Mouse (Mus musculus) gastrocnemius, postnatal 36 days (tissue): ENCODE measurements at regions not wholly inside any gene's neighbourhood (a gene's known extent, or its start where the extent isn't known, plus 50 kb on each side); places are given as distances from the start of the nearest gene placed in this dataset.

ENCODE experiments used
- DNase-seq, 2 experiments: peaks; one replicate each; pipeline ENCODE4 v3.0.0; 2022
- intact Hi-C: fragments of 180-260 bp; cut with DNase I; formaldehyde crosslinking; loops from one replicate; pipeline ENCODE4 v1.15.1; 2025

DNA sequence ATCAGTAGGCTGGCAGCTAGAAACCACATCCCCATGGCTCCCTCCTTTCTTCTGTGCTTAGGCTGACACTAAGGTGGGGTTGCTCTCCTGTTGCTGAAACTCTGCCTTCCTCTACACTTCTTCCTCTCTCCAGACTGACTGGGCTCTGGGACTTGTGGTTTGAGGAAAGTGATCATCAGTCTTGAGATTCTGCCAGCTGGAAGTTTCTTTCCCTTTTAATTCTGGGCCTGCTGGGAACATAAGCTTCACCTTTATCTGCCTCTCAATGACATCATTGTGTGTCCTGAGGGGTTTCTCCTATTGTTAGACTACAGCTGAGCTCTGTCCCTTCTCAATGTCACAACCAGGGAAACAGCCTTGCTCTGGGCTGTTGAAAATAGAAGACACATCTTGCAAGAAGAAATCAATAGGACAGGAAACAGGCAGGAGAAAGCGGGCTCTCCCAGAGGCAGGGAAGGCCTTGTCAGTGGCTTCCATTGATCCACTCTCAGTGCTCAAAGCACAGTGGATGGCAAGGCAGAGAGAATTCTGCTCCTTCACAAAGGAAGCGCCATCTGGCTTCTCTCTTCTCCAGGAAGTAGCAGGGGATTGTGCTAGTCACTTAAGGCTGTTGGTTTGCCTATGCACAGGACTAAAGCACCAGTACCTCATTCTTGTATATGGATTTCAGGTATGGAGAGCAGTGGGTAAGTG lies 206.3 kb upstream of the Cdyl start:
- intact Hi-C loops = no loop called here
- no peak for DNase-seq

DNA sequence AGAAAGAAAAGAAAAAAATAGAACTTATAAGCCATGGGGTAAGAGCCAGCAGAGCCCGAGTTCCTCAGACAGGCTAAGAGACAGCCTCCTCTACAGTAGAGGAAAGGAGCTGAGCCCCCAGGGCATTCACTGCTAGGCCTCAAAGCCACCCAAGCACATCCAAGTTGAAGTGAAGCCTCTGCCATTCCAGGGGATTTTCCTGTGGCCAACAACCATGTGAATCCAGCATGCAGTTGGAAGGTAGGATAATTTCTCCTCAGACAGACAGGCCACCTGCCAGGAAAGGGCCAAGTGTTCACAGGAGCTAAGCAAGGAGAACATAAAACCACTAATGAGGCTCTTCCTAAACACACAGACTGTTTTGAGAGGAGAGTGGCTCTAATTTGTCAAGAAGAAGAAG lies 199.6 kb upstream of the Cdyl start:
- intact Hi-C loops = no loop called here
- DNase-seq = no peak

DNA sequence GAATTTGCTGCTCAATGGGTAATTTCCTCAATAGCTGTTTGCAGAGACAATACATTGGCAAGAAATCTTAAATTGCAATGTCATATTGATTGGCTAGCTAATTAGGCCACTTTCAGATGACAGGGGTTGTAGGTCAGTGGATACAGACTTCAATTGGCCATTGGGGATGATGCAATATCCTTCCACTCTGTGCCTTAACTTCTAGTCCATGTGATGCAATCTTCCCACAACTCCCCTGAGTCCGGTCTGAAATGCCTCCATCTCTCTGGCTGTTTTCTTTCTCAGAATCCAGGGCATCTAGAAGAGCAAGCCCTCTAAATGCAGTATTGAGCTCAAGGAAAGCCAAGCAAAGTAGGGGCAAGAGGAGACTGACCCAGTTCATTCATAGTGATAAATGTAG lies 196.4 kb upstream of the Cdyl start:
- DNase-seq = no peak
- intact Hi-C loops = no loop called here

DNA sequence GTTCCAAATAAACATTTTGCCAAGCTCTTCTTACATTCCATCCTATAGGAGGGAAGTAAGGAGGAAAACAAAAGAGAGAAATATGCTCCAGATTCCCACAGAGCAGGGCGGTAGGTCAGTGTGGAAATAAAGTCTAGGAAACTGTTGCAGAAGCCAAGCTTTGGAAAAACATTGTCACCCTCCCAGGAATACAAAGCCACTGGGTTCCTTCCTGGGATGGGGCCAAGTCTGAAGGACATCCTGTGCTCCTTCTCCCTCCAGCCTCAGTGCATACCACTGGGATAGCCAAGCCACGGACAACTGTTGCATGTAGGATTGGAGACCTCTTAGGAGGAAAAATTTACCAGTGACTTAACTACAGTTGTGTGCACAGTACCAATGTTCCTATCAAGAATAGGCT lies 195.8 kb upstream of the Cdyl start:
- intact Hi-C loops = no loop called here
- DNase-seq = no peak

DNA sequence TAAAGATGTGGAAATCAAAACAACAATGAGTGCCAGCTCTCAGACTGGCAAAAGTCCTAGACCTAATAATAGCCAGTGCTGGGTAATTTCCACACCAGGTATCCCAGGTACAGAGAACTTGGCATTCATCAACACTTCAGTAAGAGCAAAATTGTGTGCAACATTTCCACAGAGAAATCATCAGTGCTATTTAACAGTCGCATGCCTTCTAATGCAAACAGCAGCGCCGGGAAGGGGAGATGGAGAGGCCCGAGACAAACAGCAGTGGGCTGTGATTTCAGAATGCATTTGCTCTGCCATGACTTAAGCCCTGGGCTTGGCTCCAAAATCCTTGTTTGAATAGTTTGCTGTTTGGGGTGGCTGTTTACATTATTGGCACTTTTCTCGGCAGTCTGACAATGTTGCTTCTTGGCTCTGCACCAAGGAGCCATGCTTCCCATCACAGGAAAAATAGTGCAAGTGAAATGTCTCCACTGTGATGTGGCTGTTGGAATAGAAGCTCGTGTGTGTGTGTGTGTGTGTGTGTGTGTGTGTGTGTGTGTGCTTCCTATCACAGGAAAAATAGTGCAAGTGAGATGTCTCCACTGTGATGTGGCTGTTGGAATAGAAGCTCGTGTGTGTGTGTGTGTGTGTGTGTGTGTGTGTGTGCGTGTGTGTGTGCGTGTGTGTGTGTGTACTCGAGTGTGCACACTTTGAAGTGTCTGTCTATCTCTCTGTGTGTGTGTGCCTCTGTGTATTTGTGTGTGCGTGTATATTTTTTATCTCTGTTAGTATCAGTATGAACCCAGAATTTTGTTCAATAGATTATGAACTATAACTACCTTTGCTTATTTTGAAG lies 190.1 kb upstream of the Cdyl start:
- intact Hi-C loops = no loop called here
- DNase-seq = no peak

DNA sequence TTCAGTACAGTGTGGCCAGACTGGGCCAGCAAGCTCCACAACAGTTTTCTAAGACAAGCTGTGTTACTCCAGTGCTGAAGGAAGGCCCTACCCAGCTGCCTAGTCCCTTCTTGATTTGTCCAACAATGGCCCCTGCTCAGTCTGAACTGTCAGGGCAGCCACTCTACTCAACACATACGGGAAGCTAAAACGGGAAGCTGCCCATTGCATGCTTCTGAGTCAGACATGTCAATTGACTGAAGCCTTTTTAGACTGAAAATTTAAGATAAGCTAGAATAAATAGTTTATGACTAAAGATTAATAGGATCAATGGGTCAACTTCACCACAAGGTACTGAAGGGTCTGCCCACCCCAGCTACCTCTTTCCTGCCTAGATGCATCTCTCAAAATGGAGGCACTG lies 181.4 kb upstream of the Cdyl start:
- intact Hi-C loops = no loop called here
- no peak for DNase-seq

DNA sequence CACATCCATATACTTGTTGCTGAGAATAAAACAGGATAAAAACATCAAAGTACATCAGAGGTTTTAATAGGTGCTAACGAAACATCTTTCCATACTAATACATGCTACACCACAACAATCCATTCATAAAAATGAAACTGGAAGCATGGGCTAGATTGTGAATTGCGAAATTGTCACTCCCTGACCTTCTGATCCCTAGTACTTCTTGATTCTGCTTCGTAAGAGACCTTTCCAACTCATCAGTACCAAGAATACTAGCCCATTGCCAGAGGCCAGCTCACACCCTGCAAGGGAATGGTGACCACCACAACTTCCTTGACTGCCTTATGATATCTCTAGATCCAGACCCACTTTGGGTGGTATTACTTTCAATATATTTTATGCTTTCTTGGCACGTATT lies 177.3 kb upstream of the Cdyl start:
- intact Hi-C loops = loop anchor here (10.0 kb wide), 1 partner anchor 318 kb away; no protein-coding TSS in a partner anchor
- no peak for DNase-seq

DNA sequence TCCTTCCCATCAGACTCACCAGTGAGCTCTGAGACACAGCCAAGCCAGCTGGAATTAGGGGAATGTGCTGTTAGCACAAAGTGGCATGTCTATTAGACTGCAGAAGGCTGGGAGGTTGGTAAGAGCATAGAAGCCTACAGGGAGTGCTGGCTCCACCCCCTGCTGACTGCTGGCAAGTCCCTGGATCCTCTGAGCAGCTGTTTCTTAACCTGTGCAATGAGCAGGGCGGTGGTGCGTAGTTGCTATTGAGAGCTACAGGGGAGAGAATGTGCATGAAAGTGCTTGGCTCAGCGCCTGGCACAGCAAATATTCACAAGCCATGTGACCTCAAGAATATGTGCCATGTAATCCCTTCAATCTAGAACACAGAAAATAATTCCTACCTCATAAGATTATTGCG lies 173.5 kb upstream of the Cdyl start:
- intact Hi-C loops = loop anchor here (10.0 kb wide), 1 partner anchor 321 kb away; no protein-coding TSS in a partner anchor
- DNase-seq = no peak

DNA sequence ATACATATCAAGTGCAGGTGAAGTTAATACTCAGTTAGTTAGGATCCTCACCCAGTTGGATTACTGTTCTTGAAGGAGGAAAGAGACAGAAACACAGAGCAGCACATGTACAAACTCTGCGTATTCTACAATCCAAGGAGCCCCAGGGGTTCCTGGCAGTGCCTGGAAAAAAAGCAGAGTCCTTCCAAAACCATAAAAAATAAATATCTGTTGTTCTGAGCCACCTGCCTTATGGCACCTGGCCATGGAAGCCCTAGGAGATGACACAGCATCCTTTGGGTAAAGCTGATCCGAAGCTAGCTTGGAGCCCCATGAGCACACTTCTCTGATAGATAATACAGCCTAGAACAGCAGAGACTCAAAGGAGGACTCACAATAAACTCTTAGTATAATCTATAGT lies 159.9 kb upstream of the Cdyl start:
- intact Hi-C loops = no loop called here
- no peak for DNase-seq

DNA sequence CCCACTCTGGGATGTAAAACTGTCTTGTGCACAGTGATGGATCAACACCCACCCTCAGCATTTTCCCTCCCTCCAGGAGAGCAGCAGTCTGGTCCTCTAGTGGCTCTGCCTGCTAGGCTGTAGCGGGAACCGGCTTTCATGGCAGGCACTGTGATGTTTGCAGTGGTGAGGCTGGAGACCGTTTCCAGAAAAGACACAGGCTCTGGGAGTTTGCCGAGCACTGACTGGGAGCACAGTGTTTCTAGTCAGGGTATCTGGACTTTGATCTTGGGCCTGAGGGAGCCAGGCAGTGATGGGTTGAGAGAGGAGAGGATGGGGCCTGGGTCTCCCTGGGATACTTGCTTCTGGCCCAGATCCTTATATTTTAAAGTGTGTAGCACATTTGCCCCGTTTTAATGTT lies 158.7 kb upstream of the Cdyl start:
- intact Hi-C loops = no loop called here

DNA sequence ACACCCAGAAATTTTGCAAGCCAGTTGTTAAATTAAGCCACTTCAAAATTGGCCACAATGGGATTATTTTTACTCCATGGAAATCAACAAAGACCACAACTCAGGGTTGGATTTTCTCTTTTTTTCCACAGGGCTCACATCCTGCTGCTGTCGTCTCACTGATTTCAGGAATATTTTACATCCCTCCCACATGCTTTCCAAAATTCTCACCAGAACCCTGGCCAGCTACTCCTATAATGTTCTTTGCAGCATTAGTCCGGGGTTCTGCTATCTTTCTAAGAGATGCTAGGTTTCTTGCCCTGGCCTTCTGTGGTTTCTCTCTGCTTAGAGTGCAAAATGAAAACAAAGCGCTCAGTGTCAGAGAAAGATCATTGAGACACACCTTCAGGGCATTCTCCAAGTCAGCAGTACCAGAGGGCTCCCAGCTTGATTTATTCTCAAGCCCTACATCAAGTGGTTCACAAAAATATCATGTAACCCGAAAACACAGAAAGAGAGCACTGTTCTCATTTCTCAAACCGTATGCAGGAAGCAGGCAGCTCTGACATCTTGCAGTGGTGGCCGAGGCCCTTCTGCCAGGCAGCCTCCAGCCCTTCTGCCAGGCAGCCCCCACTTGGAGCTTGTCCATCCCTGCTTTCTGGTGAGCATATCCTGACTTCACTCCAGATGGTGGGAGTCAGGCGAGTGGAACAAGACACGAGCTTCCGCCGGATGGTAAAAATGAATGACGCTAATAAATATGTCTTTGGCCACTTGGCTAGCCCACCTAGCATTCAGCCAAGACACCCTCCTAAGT lies 158.1 kb upstream of the Cdyl start:
- intact Hi-C loops = no loop called here
- peak in 1 of 2 experiments; percentile 19 for DNase-seq

More for the DNA sequence above, 158.7 kb upstream of the Cdyl start:
- DNase-seq = no peak

DNA sequence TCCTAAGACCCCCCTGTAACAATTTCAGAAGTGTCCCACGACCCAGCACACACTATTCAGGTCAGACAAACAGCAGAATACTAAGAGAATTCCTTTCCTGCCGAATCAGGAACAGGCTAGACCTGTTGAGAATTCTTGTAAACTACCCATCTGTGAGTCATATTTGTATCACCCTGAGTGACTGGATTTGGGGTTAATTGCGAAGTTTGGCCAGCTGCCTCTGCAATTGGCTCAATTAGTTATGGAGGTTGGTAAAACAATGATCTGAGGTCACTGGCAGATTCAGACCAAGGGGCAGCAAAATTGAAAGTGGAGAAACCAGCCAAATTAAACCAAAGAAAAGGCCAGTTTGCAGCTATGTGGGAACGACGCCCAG lies 157.5 kb upstream of the Cdyl start:
- no peak for DNase-seq
- intact Hi-C loops = no loop called here

DNA sequence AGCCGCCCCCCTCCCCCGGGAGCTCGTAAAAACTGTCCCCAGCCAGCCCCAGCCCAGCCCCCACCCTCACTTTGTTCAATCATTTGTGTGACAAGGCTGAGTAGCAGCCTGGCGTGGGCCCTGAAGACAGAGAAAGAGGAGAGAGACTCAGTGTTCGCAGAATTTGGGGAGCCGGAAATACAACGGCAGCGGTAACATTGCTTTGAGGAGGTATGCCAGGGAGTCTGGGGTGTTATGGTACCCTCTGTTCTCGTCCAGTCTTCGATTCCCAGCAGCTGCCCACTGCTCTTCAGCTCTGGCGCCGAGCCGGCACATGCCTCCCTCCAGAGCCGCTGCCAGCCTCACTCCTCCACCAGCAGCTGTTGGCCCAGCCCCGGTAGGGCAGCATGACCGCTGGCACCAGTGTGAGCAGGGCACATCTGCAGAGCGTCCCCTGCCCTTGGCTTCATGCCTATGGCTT lies 156.2 kb upstream of the Cdyl start:
- intact Hi-C loops = no loop called here
- peak; percentile 39 to 59 for DNase-seq

DNA sequence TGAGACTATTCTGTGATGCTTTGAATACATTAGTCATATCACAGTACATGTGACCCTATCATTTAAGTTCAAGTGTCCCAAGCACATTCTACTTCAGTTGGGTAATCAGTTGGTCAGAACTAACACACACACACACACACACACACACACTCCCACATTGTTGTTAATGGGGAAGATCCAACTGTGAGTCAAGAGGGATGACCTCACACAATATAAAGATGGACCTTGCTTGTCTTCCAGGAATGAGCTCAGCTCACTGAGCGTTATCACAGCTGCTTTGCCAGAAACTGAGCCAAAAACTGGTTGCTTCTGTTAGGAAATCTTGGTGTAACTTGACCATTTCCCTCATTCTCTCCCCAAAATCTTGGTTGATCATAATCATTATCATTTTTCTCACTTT lies 152.4 kb upstream of the Cdyl start:
- intact Hi-C loops = no loop called here
- peak in 1 of 2 experiments; percentile 14 for DNase-seq

DNA sequence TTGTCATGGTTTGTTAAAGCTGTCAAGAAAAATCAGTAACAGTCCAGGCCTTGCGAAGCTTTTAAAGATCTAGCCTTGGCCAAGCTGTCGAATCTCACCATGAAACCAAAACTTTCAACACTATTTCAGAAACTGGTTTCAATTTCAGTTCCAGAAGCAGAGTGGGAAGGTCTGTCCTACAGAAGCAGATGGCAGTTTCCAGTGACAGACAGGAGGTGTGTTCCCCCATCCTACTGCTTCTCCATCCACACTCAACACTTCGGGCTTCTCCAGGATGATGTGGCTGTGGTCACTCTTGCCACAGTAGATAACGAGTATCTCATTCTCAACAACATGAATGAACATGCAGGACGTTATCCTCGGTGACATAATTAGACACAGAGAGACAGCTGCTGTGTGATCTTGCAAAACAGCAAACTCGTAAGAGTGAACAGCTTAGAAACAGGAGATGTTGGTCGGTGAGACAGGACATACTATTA lies 147.6 kb upstream of the Cdyl start:
- DNase-seq = no peak
- intact Hi-C loops = no loop called here

DNA sequence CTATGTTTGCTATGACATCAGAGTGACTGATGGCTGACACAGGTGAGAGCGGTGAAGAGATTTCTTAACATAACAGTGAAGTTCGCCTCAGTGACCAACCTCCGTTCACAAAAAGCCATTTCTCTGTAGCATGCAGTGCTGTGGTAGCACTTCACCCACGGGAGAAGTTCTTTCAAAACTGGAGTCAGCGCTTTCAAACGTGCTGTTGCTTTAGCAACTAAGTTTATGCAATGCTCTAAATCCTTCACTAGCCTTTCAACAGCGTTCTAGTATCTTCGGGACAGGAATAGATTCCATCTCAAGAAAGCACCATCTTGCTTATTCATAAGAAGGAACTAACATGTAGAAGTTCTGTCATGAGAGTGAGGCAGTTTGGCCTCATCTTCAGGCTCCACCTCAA lies 146.5 kb upstream of the Cdyl start:
- no peak for DNase-seq
- intact Hi-C loops = no loop called here

DNA sequence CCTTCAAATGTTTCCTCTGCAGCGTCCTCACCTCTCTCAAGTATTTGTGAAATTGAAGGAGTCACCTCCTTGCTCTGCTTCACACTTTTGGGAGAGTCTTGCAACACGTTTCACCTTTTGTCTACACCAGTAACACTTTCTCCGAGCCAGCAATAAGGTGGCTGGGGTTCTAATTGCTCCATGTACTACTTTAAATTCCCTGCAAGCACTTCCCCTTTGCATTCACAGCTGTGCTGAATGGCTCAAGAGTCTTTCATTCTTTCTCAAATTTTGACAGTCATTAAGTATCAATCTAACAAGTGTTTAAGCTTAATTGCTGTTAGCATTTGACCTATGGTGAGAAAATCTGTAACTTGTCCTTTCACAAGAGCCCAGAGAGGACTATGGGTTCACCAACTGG lies 144.3 kb upstream of the Cdyl start:
- no peak for DNase-seq
- intact Hi-C loops = no loop called here

DNA sequence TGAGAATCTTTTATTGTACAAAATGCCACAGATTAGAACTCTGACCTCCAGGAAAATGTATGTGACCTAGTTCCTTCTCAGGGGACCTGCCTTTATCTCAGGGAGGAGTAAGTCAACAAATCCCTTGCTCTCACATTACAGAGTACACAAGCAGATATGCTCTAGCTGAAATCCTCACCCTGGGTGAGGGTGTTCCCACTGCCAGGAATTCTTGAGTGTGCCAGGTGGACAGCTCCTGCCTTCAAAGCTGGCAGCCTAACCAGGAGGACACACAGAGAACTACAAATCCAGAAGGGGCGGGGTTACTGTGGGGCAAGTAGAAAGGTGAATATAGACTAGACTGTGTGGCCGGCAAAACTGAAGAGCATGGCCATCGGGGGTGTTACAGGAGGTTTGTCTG lies 141.9 kb upstream of the Cdyl start:
- intact Hi-C loops = no loop called here

DNA sequence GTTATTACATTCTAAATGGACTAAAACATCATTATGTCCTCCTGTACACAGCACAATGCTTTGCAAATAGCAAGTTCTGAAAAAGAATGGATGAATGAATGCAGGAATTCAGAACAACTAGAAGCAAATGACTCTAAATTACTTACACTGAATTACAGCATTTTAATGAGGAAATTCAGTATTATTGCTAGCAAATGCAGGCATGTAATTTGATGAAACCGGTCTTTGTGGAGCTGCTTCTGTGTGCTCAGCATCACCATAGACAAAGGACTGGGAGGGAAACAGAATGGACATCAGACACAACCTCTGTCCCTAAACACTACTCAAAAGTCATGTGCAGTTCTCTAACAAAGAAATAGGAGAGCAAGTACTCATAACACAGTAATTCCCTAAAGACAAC lies 137.4 kb upstream of the Cdyl start:
- intact Hi-C loops = no loop called here
- DNase-seq = no peak

More for the DNA sequence above, 141.9 kb upstream of the Cdyl start:
- no peak for DNase-seq

DNA sequence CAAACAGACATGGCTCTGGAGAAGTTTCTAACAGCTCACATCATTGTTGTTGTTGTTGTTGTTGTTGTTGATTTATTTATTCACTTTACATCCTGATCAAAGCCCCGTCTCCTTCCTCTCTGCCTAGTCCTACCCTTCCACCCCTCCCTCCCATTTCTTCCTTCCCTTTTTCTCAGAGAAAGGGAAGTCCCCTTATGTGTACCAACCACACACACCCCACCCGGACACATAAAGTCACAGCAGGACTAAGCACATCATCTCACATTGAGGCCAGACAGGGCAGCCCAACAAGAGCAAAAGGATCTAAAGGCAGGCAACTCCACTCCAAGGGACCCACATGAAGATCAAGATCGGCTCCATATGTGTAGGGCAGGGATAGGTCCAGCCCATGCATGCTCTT lies 130.1 kb upstream of the Cdyl start:
- no peak for DNase-seq
- intact Hi-C loops = no loop called here

DNA sequence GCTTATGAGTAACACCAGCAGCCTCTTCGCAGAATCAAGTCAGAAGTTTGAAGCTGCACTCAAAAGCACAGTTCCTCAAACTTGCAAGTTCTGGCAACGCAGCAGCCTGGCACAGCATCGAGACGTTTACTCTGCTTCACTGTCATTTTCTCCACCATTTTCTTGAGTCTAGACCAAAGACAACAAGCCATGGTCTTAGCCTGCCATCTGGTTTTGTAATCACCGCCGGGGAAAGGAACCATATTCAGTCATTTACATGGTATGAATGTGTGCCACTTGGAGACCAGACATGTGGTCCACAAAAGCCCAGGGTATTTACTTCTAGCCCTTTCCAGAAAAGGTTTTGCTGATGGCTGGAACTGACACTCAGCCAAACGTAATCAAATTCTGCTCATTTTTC lies 122.5 kb upstream of the Cdyl start:
- DNase-seq = no peak
- intact Hi-C loops = no loop called here
